Mouse (Mus musculus) brain, embryonic 14.5 days (tissue): Measurements from ENCODE around the gene Neo1.

ENCODE experiments used
- CTCF ChIP-seq: fragments of 200-500 bp; IDR thresholded peaks from 2 replicates; pipeline ENCODE4 v1.5.1; 2012; ENCODE audit warnings: inconsistent platforms, mild to moderate bottlenecking, moderate library complexity, borderline replicate concordance; ENCODE audit not compliant: insufficient read depth, insufficient read length; ENCODE audit errors: extremely low read depth
- POLR2A ChIP-seq: fragments of 200-500 bp; IDR thresholded peaks from 2 replicates; pipeline ENCODE4 v1.6.1; 2012; ENCODE audit warnings: mild to moderate bottlenecking, inconsistent platforms, borderline replicate concordance; ENCODE audit not compliant: poor library complexity, insufficient read depth, insufficient read length, severe bottlenecking; ENCODE audit errors: extremely low read depth

GRCm38 (mm10) chr9:59041805-59042204 lies 5.6 kb upstream of the Neo1 start:
- no peak for TF ChIP-seq POLR2A
- TF ChIP-seq CTCF: no peak
